Mouse (Mus musculus) C2C12 (cell line): ENCODE measurements around the gene Enpp3. TPM values are rescaled to one million over a fixed set of nuclear protein-coding genes. Genes with fewer than 3 reads are reported as not detected.
"Not testable (repeated sequence)": the region's sequence is repeated elsewhere in the genome, so short reads cannot be mapped to it uniquely, and the experiment has no call there.

Experiments
- H3K27me3 ChIP-seq: one replicate; pipeline ENCODE4 v1.6.1; 2011; ENCODE audit not compliant: control insufficient read depth, insufficient read depth, insufficient read length
- H3K36me3 ChIP-seq: one replicate; pipeline ENCODE4 v1.6.1; 2011; ENCODE audit not compliant: control insufficient read depth, insufficient read depth
- H3K4me3 ChIP-seq: one replicate; pipeline ENCODE4 v1.5.1; 2011; ENCODE audit warnings: mild to moderate bottlenecking, control low read depth; ENCODE audit not compliant: poor library complexity, insufficient read depth, severe bottlenecking
- H3K79me2 ChIP-seq: one replicate; pipeline ENCODE4 v1.6.1; 2011; ENCODE audit not compliant: control insufficient read depth, insufficient read depth
- H3K79me3 ChIP-seq: one replicate; pipeline ENCODE4 v1.6.1; 2011; ENCODE audit warnings: low read depth, control low read depth
- H3ac ChIP-seq: one replicate; pipeline ENCODE3; 2011; ENCODE audit warnings: low read depth; ENCODE audit not compliant: control insufficient read depth, insufficient read length
- CEBPB ChIP-seq: IDR thresholded peaks from one replicate; pipeline ENCODE4 v1.6.1; 2011; ENCODE audit warnings: low read depth, mild to moderate bottlenecking, control low read depth, moderate library complexity
- CTCF ChIP-seq: IDR thresholded peaks from one replicate; pipeline ENCODE4 v1.5.1; 2011; ENCODE audit not compliant: control insufficient read depth, insufficient read depth, insufficient read length
- FOSL1 ChIP-seq: IDR thresholded peaks from one replicate; pipeline ENCODE4 v1.8.0; 2011; ENCODE audit warnings: mild to moderate bottlenecking, low read length; ENCODE audit not compliant: poor library complexity, insufficient read depth, severe bottlenecking
- MAX ChIP-seq: IDR thresholded peaks from one replicate; pipeline ENCODE4 v1.6.1; 2011; ENCODE audit warnings: mild to moderate bottlenecking, control low read depth
- MYOD1 ChIP-seq: IDR thresholded peaks from one replicate; pipeline ENCODE4 v1.6.1; 2011; ENCODE audit warnings: low read depth; ENCODE audit not compliant: control insufficient read depth, insufficient read length
- MYOG ChIP-seq: IDR thresholded peaks from one replicate; pipeline ENCODE4 v1.6.1; 2011; ENCODE audit not compliant: control insufficient read depth, insufficient read length; ENCODE audit errors: extremely low read depth
- USF1 ChIP-seq: IDR thresholded peaks from one replicate; pipeline ENCODE4 v1.6.1; 2011; ENCODE audit warnings: low read depth, mild to moderate bottlenecking, control low read depth, moderate library complexity
- polyA plus RNA-seq: library from polyadenylated mRNA; unstranded; fragments of >200 nt; fragmentation: generic; extraction: Trizol; gene quantifications from one replicate; pipeline ENCODE4 v1.2.1, GENCODE M21; 2012; ENCODE audit warnings: missing spikeins

Enpp3 gene
- polyA plus RNA-seq, 1 experiment: 1.4 TPM

DNA sequence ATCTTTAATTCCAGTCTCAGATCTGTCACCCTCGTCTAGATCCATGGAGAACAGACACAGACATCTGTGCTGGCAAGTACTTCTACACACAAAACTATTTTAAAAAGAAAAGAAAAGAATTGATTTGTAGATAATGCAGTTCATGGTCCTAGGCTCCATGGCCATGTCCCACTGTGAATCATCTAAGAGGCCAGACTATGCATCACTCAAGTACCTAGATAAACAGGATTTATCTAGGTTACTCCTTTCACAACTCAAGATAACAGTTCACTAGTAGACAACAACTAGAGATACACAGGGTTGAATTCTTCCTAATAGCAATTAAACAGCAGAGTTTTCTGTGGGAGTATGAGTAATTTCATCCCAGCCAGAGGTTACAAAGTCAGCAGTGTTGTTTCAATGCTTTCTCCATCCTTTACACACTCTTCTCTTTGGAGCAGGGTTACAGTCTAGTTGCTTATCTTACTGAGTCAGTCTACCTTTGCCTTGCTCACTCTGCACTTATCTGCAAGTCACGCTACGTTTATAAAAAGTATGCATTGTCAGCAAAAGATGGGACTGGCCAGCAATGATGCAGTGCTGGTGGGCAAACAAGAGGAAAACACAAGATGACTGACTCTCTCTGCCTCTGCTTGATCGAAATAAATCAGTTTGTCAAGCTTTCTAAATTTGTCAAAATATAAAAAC, 20.5 kb downstream of the Enpp3 start:
- Histone ChIP-seq H3K4me3 (no peak overlapping the region), H3K79me3 (no peaks in the 10 kb centered on the region), H3ac (no peak overlapping the region), H3K27me3 (no peaks in the 10 kb centered on the region), H3K79me2 (no peaks in the 10 kb centered on the region), H3K36me3 (no peaks in the 10 kb centered on the region)
- TF ChIP-seq MAX: no peak
- no peak for TF ChIP-seq MYOG
- no peak for TF ChIP-seq MYOD1
- no peak for TF ChIP-seq USF1
- TF ChIP-seq FOSL1: no peak
- TF ChIP-seq CEBPB: no peak
- no peak for TF ChIP-seq CTCF

DNA sequence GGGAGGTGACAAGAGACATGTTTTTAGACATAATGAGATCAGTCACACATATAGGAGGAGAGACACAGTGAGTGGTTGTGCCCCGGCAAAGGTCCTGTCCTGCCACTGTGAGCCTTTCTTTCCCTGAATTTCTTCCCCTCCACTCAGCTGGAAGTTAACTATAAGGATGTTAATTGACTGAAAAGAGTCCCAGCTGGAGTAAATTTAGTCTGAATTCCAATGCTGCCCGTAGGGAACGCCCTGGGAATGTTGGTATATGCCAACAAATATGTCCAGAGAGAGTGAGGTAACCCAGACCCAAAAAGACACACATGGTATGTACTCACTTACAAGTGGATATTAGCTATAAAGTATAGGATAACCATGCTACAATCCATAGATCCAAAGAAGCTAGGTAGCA, 23.1 kb downstream of the Enpp3 start:
- TF ChIP-seq USF1: no peak
- no peak for TF ChIP-seq MYOD1
- TF ChIP-seq MAX: no peak
- TF ChIP-seq FOSL1: no peak
- TF ChIP-seq MYOG: no peak
- no peak for TF ChIP-seq CTCF
- TF ChIP-seq CEBPB: no peak
- no peaks in the 10 kb centered on the region for H3K27me3 ChIP-seq

DNA sequence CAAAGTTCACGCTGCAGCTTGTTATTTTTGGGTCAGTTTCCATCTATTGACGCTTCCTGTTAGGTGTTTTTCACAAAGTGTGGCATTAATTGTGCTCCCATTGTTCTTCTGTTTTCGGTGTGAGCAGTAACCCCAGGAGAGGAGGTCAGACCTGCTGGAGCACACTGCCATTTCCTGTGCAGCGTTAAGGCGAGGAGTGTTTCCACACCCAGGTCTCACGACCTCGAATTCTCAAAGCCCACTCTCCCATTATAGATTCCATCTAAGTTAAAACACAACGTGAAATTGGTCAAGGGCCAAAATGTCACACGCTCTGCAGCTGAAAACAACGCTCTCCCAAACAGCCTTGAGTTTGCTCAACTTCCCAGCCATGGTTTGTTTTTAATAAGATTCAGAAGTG, 32.0 kb downstream of the Enpp3 start:
- H3K36me3 ChIP-seq: no peaks in the 10 kb centered on the region
- TF ChIP-seq USF1: no peak
- TF ChIP-seq MYOD1: no peak
- no peak for TF ChIP-seq CEBPB
- TF ChIP-seq MYOG: no peak
- no peak for TF ChIP-seq CTCF
- no peak for TF ChIP-seq MAX
- no peaks in the 10 kb centered on the region for H3K79me2 ChIP-seq
- H3K79me3 ChIP-seq: no peaks in the 10 kb centered on the region
- H3ac ChIP-seq: no peak overlapping the region
- H3K27me3 ChIP-seq: no peaks in the 10 kb centered on the region
- no peak overlapping the region for H3K4me3 ChIP-seq

More for the DNA sequence above, 23.1 kb downstream of the Enpp3 start:
- Histone ChIP-seq H3K4me3 (no peak overlapping the region), H3K36me3 (no peaks in the 10 kb centered on the region), H3K79me2 (no peaks in the 10 kb centered on the region), H3ac (no peak overlapping the region), H3K79me3 (no peaks in the 10 kb centered on the region)

GRCm38 (mm10) chr10:24806756-24807155, 35.9 kb downstream of the Enpp3 start:
- no peak for TF ChIP-seq USF1
- no peak for TF ChIP-seq CEBPB
- TF ChIP-seq MAX: no peak
- no peak for TF ChIP-seq MYOG
- no peak for TF ChIP-seq CTCF
- no peak for TF ChIP-seq FOSL1
- TF ChIP-seq MYOD1: no peak

GRCm38 (mm10) chr10:24805876-24806275, 36.7 kb downstream of the Enpp3 start:
- no peak for TF ChIP-seq FOSL1
- no peak for TF ChIP-seq MYOG
- TF ChIP-seq MYOD1: no peak
- TF ChIP-seq MAX: no peak
- TF ChIP-seq CEBPB: no peak
- no peak for TF ChIP-seq USF1
- TF ChIP-seq CTCF: no peak
- no peak overlapping the region for H3ac ChIP-seq
- H3K79me3 ChIP-seq: no peaks in the 10 kb centered on the region
- no peak overlapping the region for H3K4me3 ChIP-seq
- no peaks in the 10 kb centered on the region for H3K36me3 ChIP-seq
- H3K79me2 ChIP-seq: no peaks in the 10 kb centered on the region
- no peaks in the 10 kb centered on the region for H3K27me3 ChIP-seq

More at GRCm38 (mm10) chr10:24806756-24807155, 35.9 kb downstream of the Enpp3 start:
- no peak overlapping the region for H3ac ChIP-seq
- no peak overlapping the region for H3K4me3 ChIP-seq
- H3K36me3 ChIP-seq: no peaks in the 10 kb centered on the region
- no peaks in the 10 kb centered on the region for H3K79me3 ChIP-seq
- H3K27me3 ChIP-seq: no peaks in the 10 kb centered on the region
- no peaks in the 10 kb centered on the region for H3K79me2 ChIP-seq

GRCm38 (mm10) chr10:24805173-24805572, 37.5 kb downstream of the Enpp3 start:
- H3K79me2 ChIP-seq: no peaks in the 10 kb centered on the region
- no peak overlapping the region for H3ac ChIP-seq
- H3K36me3 ChIP-seq: no peaks in the 10 kb centered on the region
- no peaks in the 10 kb centered on the region for H3K79me3 ChIP-seq
- no peaks in the 10 kb centered on the region for H3K27me3 ChIP-seq
- TF ChIP-seq MYOD1: no peak
- TF ChIP-seq CEBPB: no peak
- no peak for TF ChIP-seq FOSL1
- TF ChIP-seq CTCF: no peak
- TF ChIP-seq MAX: no peak
- no peak for TF ChIP-seq MYOG
- H3K4me3 ChIP-seq: no peak overlapping the region

DNA sequence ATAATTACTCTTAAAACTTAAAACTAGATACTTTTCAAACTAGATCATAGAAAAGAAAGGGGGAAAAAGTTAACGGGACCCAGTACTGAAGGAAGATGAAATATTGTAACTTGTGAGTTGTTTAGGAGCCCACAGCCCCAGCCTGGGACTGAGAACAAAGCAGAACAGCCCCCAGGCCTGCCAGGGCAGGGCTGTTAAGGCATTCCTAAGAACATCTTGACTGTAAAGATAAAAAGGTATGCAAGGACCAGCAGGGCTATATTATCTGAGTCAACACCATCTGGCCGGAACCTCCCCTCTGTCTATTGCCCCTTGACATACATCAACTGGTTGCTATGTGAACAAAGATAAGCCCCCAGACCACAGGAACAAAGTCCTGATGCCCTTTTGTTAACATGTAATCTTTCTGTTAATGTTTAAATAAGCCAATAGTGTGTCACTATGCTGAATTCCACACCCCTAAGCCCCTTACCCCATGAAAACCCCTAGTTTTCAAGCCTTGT, 39.8 kb downstream of the Enpp3 start:
- H3K27me3 ChIP-seq, H3K79me2 ChIP-seq, H3ac ChIP-seq, H3K4me3 ChIP-seq, H3K79me3 ChIP-seq, H3K36me3 ChIP-seq: not testable (repeated sequence)
